Mouse (Mus musculus): ENCODE results near the gene Eif4g1. TPM values are rescaled to one million over a fixed set of nuclear protein-coding genes. Genes with fewer than 3 reads are reported as not detected.
A peak's percentile ranks its signal among the peaks of the same experiment; 100 is the strongest.

Eif4g1 gene
- total and polyA plus RNA-seq, 2 experiments from 2014 or later: 118 to 430 TPM

- under 1% methylated on average over 35 of the region's 37 CpGs for WGBS
- peak; percentile 75 for ATAC-seq (ENCODE audit: low FRiP score)
Measured at GRCm38 (mm10) chr16:20621991-20622685, 46.0 kb upstream of the Eif4g1 start.

GRCm38 (mm10) chr16:20623211-20623610, 44.9 kb upstream of the Eif4g1 start:
- Histone ChIP-seq H3K27ac (ENCODE audit: low read depth, low read length) (peak overlapping the region; percentile 97), H3K4me1 (ENCODE audit: insufficient read depth, low read length) (peaks cover 6% of the 10 kb centered on the region; the same call in 1 of the 2 replicates), H3K9ac (replicated peaks; ENCODE audit: low read length, poor library complexity, severe bottlenecking) (0 out of 2 replicates have a peak overlapping the region, but pooled peaks have one; percentile 80), H3K36me3 (ENCODE audit: insufficient read depth, low read length) (0 out of 2 replicates have a peak, but pooled peaks cover 4% of the 10 kb centered on the region), H3K27me3 (ENCODE audit: insufficient read depth, low read length) (no peaks in the 10 kb centered on the region), H3K4me3 (ENCODE audit: low read depth, low read length) (no peak overlapping the region), H3K9me3 (ENCODE audit: low read length) (no peaks in the 10 kb centered on the region), H3K4me2 (ENCODE audit: low read depth, low read length, poor library complexity, severe bottlenecking) (no peak overlapping the region)
- ATAC-seq (ENCODE audit: low FRiP score): no peak
- DNase-seq (ENCODE audit: low spot score): no peak
- WGBS: 41% methylated on average over 2 of the region's 2 CpGs
- no peak for TF ChIP-seq CTCF (IDR thresholded peaks at IDR 0.05)

More at GRCm38 (mm10) chr16:20621991-20622685, 46.0 kb upstream of the Eif4g1 start:
- H3K36me3 ChIP-seq (ENCODE audit: insufficient read depth, low read length): 0 out of 2 replicates have a peak, but pooled peaks cover 8% of the 10 kb centered on the region
- no peak for TF ChIP-seq CTCF (IDR thresholded peaks at IDR 0.05)
- H3K4me2 ChIP-seq (ENCODE audit: low read depth, low read length, poor library complexity, severe bottlenecking): peak overlapping the region; percentile 90
- DNase-seq (ENCODE audit: low spot score): peak; percentile 85
- H3K4me1 ChIP-seq (ENCODE audit: insufficient read depth, low read length): peaks cover 6% of the 10 kb centered on the region; the same call in 1 of the 2 replicates
- H3K4me3 ChIP-seq (ENCODE audit: low read depth, low read length): peak overlapping the region; percentile 69
- H3K27me3 ChIP-seq (ENCODE audit: insufficient read depth, low read length): no peaks in the 10 kb centered on the region
- H3K27ac ChIP-seq (ENCODE audit: low read depth, low read length): peak overlapping the region; percentile 97
- no peaks in the 10 kb centered on the region for H3K9me3 ChIP-seq (ENCODE audit: low read length)
- H3K9ac ChIP-seq (replicated peaks; ENCODE audit: low read length, poor library complexity, severe bottlenecking): peak overlapping the region; percentile 80

- peaks cover 3% of the 10 kb centered on the region; the same call in 1 of the 2 replicates for H3K36me3 ChIP-seq (ENCODE audit: insufficient read depth, low read length)
- 0 out of 2 replicates have a peak overlapping the region, but pooled peaks have one; percentile 92 for H3K9ac ChIP-seq (replicated peaks; ENCODE audit: low read length, poor library complexity, severe bottlenecking)
- no peaks in the 10 kb centered on the region for H3K27me3 ChIP-seq (ENCODE audit: insufficient read depth, low read length)
- no peaks in the 10 kb centered on the region for H3K4me1 ChIP-seq (ENCODE audit: insufficient read depth, low read length)
- H3K27ac ChIP-seq (ENCODE audit: low read depth, low read length): peak overlapping the region; percentile 38
- no peak for TF ChIP-seq CTCF (IDR thresholded peaks at IDR 0.05)
- no peaks in the 10 kb centered on the region for H3K9me3 ChIP-seq (ENCODE audit: low read length)
- peak overlapping the region; percentile 93 for H3K4me2 ChIP-seq (ENCODE audit: low read depth, low read length, poor library complexity, severe bottlenecking)
- H3K4me3 ChIP-seq (ENCODE audit: low read depth, low read length): peak overlapping the region; percentile 63; the same call in 1 of the 2 replicates
- ATAC-seq (ENCODE audit: low FRiP score) (no peak), DNase-seq (ENCODE audit: low spot score) (peak; percentile 21)
- WGBS: 58% methylated on average over 11 of the region's 11 CpGs
Measured at GRCm38 (mm10) chr16:20628871-20629391, 39.2 kb upstream of the Eif4g1 start.

GRCm38 (mm10) chr16:20629731-20630634, 38.1 kb upstream of the Eif4g1 start, which contains the start of gene Ece2:
Gene Ece2 (plus strand): TSS chr16:20629828.
- Histone ChIP-seq H3K27me3 (ENCODE audit: insufficient read depth, low read length) (no peaks in the 10 kb centered on the region), H3K4me2 (ENCODE audit: low read depth, low read length, poor library complexity, severe bottlenecking) (peak within 1 kb of the TSS; percentile 93), H3K9ac (replicated peaks; ENCODE audit: low read length, poor library complexity, severe bottlenecking) (peak within 1 kb of the TSS; percentile 92), H3K36me3 (ENCODE audit: insufficient read depth, low read length) (peaks cover 5% of the 10 kb centered on the region), H3K27ac (ENCODE audit: low read depth, low read length) (peak within 1 kb of the TSS; percentile 78), H3K9me3 (ENCODE audit: low read length) (no peaks in the 10 kb centered on the region), H3K4me1 (ENCODE audit: insufficient read depth, low read length) (no peaks in the 10 kb centered on the region), H3K4me3 (ENCODE audit: low read depth, low read length) (peak within 1 kb of the TSS; percentile 63)
- no peak for TF ChIP-seq CTCF (IDR thresholded peaks at IDR 0.05)
- DNase-seq (ENCODE audit: low spot score) (peak; percentile 32), ATAC-seq (ENCODE audit: low FRiP score) (peak; percentile 68)
- WGBS: 6% methylated on average over 53 of the region's 54 CpGs

GRCm38 (mm10) chr16:20637410-20637809, 30.7 kb upstream of the Eif4g1 start:
- H3K27me3 ChIP-seq (ENCODE audit: insufficient read depth, low read length): no peaks in the 10 kb centered on the region
- no peak for DNase-seq (ENCODE audit: low spot score)
- H3K9ac ChIP-seq (replicated peaks; ENCODE audit: low read length, poor library complexity, severe bottlenecking): no peak overlapping the region
- no peak overlapping the region for H3K27ac ChIP-seq (ENCODE audit: low read depth, low read length)
- no peak for TF ChIP-seq CTCF (IDR thresholded peaks at IDR 0.05)
- no peaks in the 10 kb centered on the region for H3K9me3 ChIP-seq (ENCODE audit: low read length)
- no peak overlapping the region for H3K4me2 ChIP-seq (ENCODE audit: low read depth, low read length, poor library complexity, severe bottlenecking)
- H3K4me3 ChIP-seq (ENCODE audit: low read depth, low read length): no peak overlapping the region
- peaks cover 5% of the 10 kb centered on the region for H3K36me3 ChIP-seq (ENCODE audit: insufficient read depth, low read length)
- H3K4me1 ChIP-seq (ENCODE audit: insufficient read depth, low read length): no peaks in the 10 kb centered on the region; the same call in 1 of the 2 replicates
- WGBS: 79% methylated on average over 8 of the region's 8 CpGs
- no peak for ATAC-seq (ENCODE audit: low FRiP score)

Data from midbrain, postnatal 0 days (tissue).